Mouse (Mus musculus): ENCODE results near the gene Fzd4. TPM values are rescaled to one million over a fixed set of nuclear protein-coding genes. Genes with fewer than 3 reads are reported as not detected.

The Fzd4 gene
- polyA plus RNA-seq, 1 experiment: 0.97 TPM

GRCm38 (mm10) chr7:89421294-89421693 lies 17.1 kb downstream of the Fzd4 start:
- no peaks in the 10 kb centered on the region for H3K9me3 ChIP-seq (replicated peaks; ENCODE audit: control insufficient read depth, insufficient read depth, low read length, poor library complexity, severe bottlenecking)
- no peak overlapping the region for H3K4me3 ChIP-seq (ENCODE audit: low read depth, low read length)
- no peak overlapping the region for H3K9ac ChIP-seq (ENCODE audit: low read depth, poor library complexity, severe bottlenecking)
- no peak overlapping the region for H3K27ac ChIP-seq (ENCODE audit: insufficient read depth, low read length)
- H3K27me3 ChIP-seq (ENCODE audit: control insufficient read depth, insufficient read depth, low read length, poor library complexity, severe bottlenecking): peaks cover 2% of the 10 kb centered on the region; the same call in 1 of the 2 replicates
- TF ChIP-seq CTCF (IDR thresholded peaks at IDR 0.05; ENCODE audit: low read depth, low read length) (no peak), POLR2A (IDR thresholded peaks at IDR 0.05; ENCODE audit: insufficient read depth, low read length) (no peak), EP300 (IDR thresholded peaks at IDR 0.05; ENCODE audit: insufficient read depth, low read depth, low read length) (no peak)
- no peaks in the 10 kb centered on the region for H3K4me1 ChIP-seq (ENCODE audit: control insufficient read depth, insufficient read depth, low read length)
- no peaks in the 10 kb centered on the region for H3K36me3 ChIP-seq (ENCODE audit: control insufficient read depth, insufficient read depth, low read length, poor library complexity, severe bottlenecking)

DNA sequence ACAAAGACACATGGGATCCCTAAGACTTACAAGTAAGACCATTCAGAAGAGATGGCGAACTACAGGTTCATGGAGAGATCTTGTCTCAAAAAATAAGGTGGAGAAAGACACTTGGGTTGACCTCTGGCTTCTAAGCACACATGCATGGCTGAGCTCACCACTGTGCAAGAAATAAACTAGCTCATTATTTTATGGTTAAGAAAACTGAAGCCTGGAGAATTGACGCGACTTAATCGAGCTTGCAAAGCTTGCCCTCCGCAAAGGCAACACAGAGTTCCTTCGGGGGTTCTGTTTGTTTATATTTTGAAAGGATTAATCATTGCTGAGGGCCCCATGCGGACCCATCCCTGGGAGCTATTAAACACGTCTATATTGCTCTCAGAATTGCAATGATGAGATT lies 18.5 kb downstream of the Fzd4 start:
- no peaks in the 10 kb centered on the region for H3K36me3 ChIP-seq (ENCODE audit: control insufficient read depth, insufficient read depth, low read length, poor library complexity, severe bottlenecking)
- TF ChIP-seq CTCF (IDR thresholded peaks at IDR 0.05; ENCODE audit: low read depth, low read length) (no peak), POLR2A (IDR thresholded peaks at IDR 0.05; ENCODE audit: insufficient read depth, low read length) (no peak), EP300 (IDR thresholded peaks at IDR 0.05; ENCODE audit: insufficient read depth, low read depth, low read length) (no peak)
- H3K27ac ChIP-seq (ENCODE audit: insufficient read depth, low read length): no peak overlapping the region
- H3K4me1 ChIP-seq (ENCODE audit: control insufficient read depth, insufficient read depth, low read length): no peaks in the 10 kb centered on the region
- no peak overlapping the region for H3K9ac ChIP-seq (ENCODE audit: low read depth, poor library complexity, severe bottlenecking)
- H3K9me3 ChIP-seq (replicated peaks; ENCODE audit: control insufficient read depth, insufficient read depth, low read length, poor library complexity, severe bottlenecking): no peaks in the 10 kb centered on the region
- no peak overlapping the region for H3K4me3 ChIP-seq (ENCODE audit: low read depth, low read length)
- H3K27me3 ChIP-seq (ENCODE audit: control insufficient read depth, insufficient read depth, low read length, poor library complexity, severe bottlenecking): peaks cover 2% of the 10 kb centered on the region; the same call in 1 of the 2 replicates

DNA sequence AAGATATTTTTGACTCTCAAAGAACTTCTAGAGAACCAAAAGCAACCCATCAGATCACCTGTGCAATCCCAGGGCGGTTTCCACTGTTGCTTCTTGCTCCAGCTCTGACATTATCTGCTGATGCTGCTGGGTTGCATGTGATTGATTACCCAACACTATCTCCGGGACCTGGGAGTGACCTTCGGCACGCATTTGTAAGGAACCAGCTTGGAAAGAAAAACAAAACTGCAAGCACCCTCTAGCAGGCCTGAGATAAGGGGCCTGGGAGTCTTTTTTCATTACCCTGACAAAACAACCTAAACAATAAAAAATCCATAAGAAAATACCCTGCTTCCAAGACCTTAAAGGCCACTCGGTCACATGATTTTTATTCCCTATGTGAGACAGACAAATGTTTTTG lies 19.0 kb downstream of the Fzd4 start:
- Histone ChIP-seq H3K4me1 (ENCODE audit: control insufficient read depth, insufficient read depth, low read length) (no peaks in the 10 kb centered on the region), H3K9ac (ENCODE audit: low read depth, poor library complexity, severe bottlenecking) (no peak overlapping the region), H3K4me3 (ENCODE audit: low read depth, low read length) (no peak overlapping the region), H3K36me3 (ENCODE audit: control insufficient read depth, insufficient read depth, low read length, poor library complexity, severe bottlenecking) (no peaks in the 10 kb centered on the region), H3K27ac (ENCODE audit: insufficient read depth, low read length) (no peak overlapping the region), H3K9me3 (replicated peaks; ENCODE audit: control insufficient read depth, insufficient read depth, low read length, poor library complexity, severe bottlenecking) (no peaks in the 10 kb centered on the region), H3K27me3 (ENCODE audit: control insufficient read depth, insufficient read depth, low read length, poor library complexity, severe bottlenecking) (peaks cover 2% of the 10 kb centered on the region; the same call in 1 of the 2 replicates)
- TF ChIP-seq POLR2A (IDR thresholded peaks at IDR 0.05; ENCODE audit: insufficient read depth, low read length): no peak
- TF ChIP-seq CTCF (IDR thresholded peaks at IDR 0.05; ENCODE audit: low read depth, low read length): no peak
- TF ChIP-seq EP300 (IDR thresholded peaks at IDR 0.05; ENCODE audit: insufficient read depth, low read depth, low read length): no peak

- Histone ChIP-seq H3K27me3 (ENCODE audit: control insufficient read depth, insufficient read depth, low read length, poor library complexity, severe bottlenecking) (peaks cover 2% of the 10 kb centered on the region; the same call in 1 of the 2 replicates), H3K4me3 (ENCODE audit: low read depth, low read length) (no peak overlapping the region), H3K9me3 (replicated peaks; ENCODE audit: control insufficient read depth, insufficient read depth, low read length, poor library complexity, severe bottlenecking) (no peaks in the 10 kb centered on the region), H3K27ac (ENCODE audit: insufficient read depth, low read length) (no peak overlapping the region), H3K36me3 (ENCODE audit: control insufficient read depth, insufficient read depth, low read length, poor library complexity, severe bottlenecking) (no peaks in the 10 kb centered on the region), H3K9ac (ENCODE audit: low read depth, poor library complexity, severe bottlenecking) (no peak overlapping the region), H3K4me1 (ENCODE audit: control insufficient read depth, insufficient read depth, low read length) (no peaks in the 10 kb centered on the region)
- TF ChIP-seq EP300 (IDR thresholded peaks at IDR 0.05; ENCODE audit: insufficient read depth, low read depth, low read length) (no peak), POLR2A (IDR thresholded peaks at IDR 0.05; ENCODE audit: insufficient read depth, low read length) (no peak), CTCF (IDR thresholded peaks at IDR 0.05; ENCODE audit: low read depth, low read length) (no peak)
Measured at GRCm38 (mm10) chr7:89423688-89424255, 19.6 kb downstream of the Fzd4 start.

DNA sequence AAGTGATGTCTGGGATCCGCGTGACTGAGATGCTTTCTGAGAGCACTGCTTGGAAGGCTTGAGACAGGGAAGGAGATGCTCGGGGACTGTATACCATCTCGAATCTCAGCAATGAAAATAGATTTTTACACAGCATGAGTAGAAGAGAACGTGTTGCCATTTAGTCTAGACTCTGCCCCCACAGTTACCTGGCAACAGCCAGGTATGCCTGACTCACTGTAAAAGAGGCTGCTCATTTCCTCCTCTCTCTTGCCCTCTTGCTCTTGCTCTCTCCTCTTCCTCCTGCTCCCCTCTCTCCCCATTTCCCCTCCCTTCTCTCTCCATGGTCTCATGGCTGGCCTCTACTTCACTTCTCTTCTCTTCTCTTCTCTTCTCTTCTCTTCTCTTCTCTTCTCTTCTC lies 20.5 kb downstream of the Fzd4 start:
- H3K4me1 ChIP-seq (ENCODE audit: control insufficient read depth, insufficient read depth, low read length): no peaks in the 10 kb centered on the region
- no peak overlapping the region for H3K4me3 ChIP-seq (ENCODE audit: low read depth, low read length)
- no peaks in the 10 kb centered on the region for H3K9me3 ChIP-seq (replicated peaks; ENCODE audit: control insufficient read depth, insufficient read depth, low read length, poor library complexity, severe bottlenecking)
- H3K27ac ChIP-seq (ENCODE audit: insufficient read depth, low read length): no peak overlapping the region
- H3K36me3 ChIP-seq (ENCODE audit: control insufficient read depth, insufficient read depth, low read length, poor library complexity, severe bottlenecking): no peaks in the 10 kb centered on the region
- H3K9ac ChIP-seq (ENCODE audit: low read depth, poor library complexity, severe bottlenecking): no peak overlapping the region
- peaks cover 2% of the 10 kb centered on the region; the same call in 1 of the 2 replicates for H3K27me3 ChIP-seq (ENCODE audit: control insufficient read depth, insufficient read depth, low read length, poor library complexity, severe bottlenecking)
- TF ChIP-seq EP300 (IDR thresholded peaks at IDR 0.05; ENCODE audit: insufficient read depth, low read depth, low read length) (no peak), CTCF (IDR thresholded peaks at IDR 0.05; ENCODE audit: low read depth, low read length) (no peak), POLR2A (IDR thresholded peaks at IDR 0.05; ENCODE audit: insufficient read depth, low read length) (no peak)

- H3K4me1 ChIP-seq (ENCODE audit: control insufficient read depth, insufficient read depth, low read length): no peaks in the 10 kb centered on the region
- TF ChIP-seq POLR2A (IDR thresholded peaks at IDR 0.05; ENCODE audit: insufficient read depth, low read length): no peak
- TF ChIP-seq CTCF (IDR thresholded peaks at IDR 0.05; ENCODE audit: low read depth, low read length): no peak
- TF ChIP-seq EP300 (IDR thresholded peaks at IDR 0.05; ENCODE audit: insufficient read depth, low read depth, low read length): no peak
- H3K9me3 ChIP-seq (replicated peaks; ENCODE audit: control insufficient read depth, insufficient read depth, low read length, poor library complexity, severe bottlenecking): no peaks in the 10 kb centered on the region
- H3K9ac ChIP-seq (ENCODE audit: low read depth, poor library complexity, severe bottlenecking): no peak overlapping the region
- no peak overlapping the region for H3K4me3 ChIP-seq (ENCODE audit: low read depth, low read length)
- H3K27ac ChIP-seq (ENCODE audit: insufficient read depth, low read length): no peak overlapping the region
- H3K36me3 ChIP-seq (ENCODE audit: control insufficient read depth, insufficient read depth, low read length, poor library complexity, severe bottlenecking): no peaks in the 10 kb centered on the region
- H3K27me3 ChIP-seq (ENCODE audit: control insufficient read depth, insufficient read depth, low read length, poor library complexity, severe bottlenecking): peaks cover 2% of the 10 kb centered on the region; the same call in 1 of the 2 replicates
Measured at GRCm38 (mm10) chr7:89425803-89426725, 21.9 kb downstream of the Fzd4 start.
